Mouse (Mus musculus) lung, postnatal 0 days (tissue): Measurements from ENCODE around the gene Zscan18.

Experiments used
- CTCF ChIP-seq: IDR thresholded peaks from 2 replicates; pipeline ENCODE4 v1.5.1; 2016; ENCODE audit warnings: antibody characterized with exemption, mild to moderate bottlenecking
- EP300 ChIP-seq: IDR thresholded peaks from 2 replicates; pipeline ENCODE4 v1.6.1; 2016; ENCODE audit warnings: antibody characterized with exemption, mild to moderate bottlenecking, control low read depth

GRCm38 (mm10) chr7:12779782-12780150, 23.7 kb downstream of the Zscan18 start:
- TF ChIP-seq EP300 = no peak
- TF ChIP-seq CTCF = no peak
